Mouse (Mus musculus): ENCODE data around the gene Bcl2a1d.
"Not testable (repeated sequence)": the region's sequence is repeated elsewhere in the genome, so short reads cannot be mapped to it uniquely, and the experiment has no call there.

The Bcl2a1d gene

DNA sequence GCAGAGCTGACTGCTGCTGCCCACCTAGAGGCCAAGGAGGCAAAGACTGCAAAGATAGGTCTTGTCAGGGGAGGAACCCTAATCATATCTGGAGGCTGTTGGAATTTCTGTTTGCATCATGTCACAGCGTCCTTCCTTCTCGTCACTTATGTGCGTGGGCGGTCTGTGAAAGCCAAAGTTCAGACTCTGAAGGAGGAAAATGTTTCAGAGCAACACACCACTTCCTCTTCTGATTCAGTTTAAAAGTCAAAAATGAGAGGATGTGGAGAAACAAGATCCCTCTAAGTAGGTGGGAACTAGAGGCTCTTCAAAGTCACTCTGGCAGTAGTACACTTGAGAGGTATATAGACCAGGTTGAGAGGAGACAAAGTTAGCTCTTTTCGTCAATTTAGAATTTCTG is at the start of gene Bcl2a1d:
TSS of gene Bcl2a1d (minus strand) at position 187 of the 400 bp plus-strand sequence.
- DNase-seq: peak; percentile 89

- not testable (repeated sequence) for DNase-seq
Observed at GRCm38 (mm10) chr9:88770239-88770638, 38.5 kb upstream of the Bcl2a1d start.

DNA sequence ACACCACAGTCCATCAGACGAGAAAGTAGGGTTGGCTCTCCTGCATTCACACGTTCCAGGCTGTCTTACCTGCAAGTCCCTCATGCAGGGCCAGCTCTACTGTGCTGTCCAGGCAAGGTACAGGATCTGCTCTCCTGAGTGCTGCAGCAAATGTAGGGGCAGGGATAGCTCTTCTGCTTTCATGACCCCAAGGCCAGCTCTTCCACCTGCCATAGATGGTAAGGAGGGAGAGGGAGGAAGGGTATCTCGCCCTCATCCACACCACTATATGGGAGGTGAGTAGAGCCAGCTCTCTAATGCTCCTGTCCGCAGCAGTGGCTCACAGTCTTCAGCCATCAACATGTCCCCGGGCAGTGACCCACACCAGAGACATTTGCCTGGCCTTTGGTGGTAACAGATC is 37.8 kb upstream of the Bcl2a1d start:
- DNase-seq: peak; percentile 91

GRCm38 (mm10) chr9:88746687-88747086 is 15.0 kb upstream of the Bcl2a1d start:
- DNase-seq: not testable (repeated sequence)

DNA sequence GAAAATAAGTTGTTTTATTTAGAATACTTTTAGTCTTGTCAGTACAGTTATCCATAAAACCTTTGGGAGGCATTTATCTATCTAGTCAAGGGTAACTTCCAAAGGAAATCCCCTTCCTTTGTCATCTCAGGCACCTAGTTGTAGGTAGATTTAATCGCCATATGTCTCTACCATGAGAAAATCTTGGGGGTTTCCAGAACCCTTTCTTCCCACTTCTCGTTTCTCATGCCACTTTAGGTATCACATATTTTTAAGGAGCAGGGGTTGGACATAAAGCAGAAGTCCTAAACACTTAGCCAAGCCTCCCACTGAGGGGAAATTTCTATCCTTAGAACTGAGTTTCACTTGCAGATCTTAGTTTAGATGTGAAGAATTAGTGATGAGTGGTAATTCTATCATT is 14.3 kb upstream of the Bcl2a1d start:
- not testable (repeated sequence) for DNase-seq

DNA sequence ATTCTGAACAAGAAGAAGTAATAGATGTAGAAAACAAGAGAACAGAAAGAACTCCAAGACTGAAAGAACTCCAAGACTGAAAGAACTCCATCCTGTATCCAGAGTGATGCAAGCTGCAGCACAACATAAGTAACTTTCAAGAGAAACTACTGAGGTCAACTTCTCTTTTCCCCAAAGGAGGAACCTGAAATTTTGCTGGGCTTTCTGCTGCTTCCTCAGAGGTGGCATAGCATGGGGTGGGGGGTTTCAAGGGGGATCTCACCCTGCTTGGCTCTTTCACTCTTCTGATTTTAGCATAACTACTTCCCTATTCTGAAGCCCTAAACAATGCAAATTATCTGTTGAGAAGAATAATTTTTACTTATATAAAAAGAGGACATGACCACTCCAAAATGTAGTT is 3.6 kb upstream of the Bcl2a1d start:
- DNase-seq: not testable (repeated sequence)

GRCm38 (mm10) chr9:88733182-88733581 is 1.5 kb upstream of the Bcl2a1d start:
- not testable (repeated sequence) for DNase-seq

- not testable (repeated sequence) for DNase-seq
Observed at GRCm38 (mm10) chr9:88732334-88732733, 620 bp upstream of the Bcl2a1d start.

DNA sequence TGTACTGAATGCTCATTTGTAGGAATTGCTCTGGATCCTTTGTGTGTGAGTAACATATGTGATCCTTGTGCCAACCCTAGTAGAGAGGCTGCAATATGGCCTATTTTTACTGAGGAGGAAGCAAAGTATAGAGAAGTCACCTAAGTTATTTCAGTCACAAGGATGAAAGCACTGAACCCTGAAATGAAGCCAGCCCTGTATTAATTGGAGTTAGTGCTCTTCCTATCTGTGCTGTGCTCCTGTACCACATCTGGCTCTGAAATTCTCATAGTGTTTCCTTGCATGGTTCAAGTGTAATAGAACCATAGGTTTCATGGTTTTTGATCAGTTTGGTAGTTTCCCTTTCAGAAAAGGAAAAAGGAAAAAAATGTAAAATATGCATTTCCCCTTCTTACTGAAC is 3.4 kb downstream of the Bcl2a1d start:
- DNase-seq: not testable (repeated sequence)

- DNase-seq: not testable (repeated sequence)
Observed at GRCm38 (mm10) chr9:88721628-88722027, 10.1 kb downstream of the Bcl2a1d start.

GRCm38 (mm10) chr9:88719989-88720537 is 11.7 kb downstream of the Bcl2a1d start, which contains the start of gene Mthfsl:
Gene Mthfsl, minus strand, starts transcription at chr9:88720296.
- DNase-seq: peak; percentile 90

DNA sequence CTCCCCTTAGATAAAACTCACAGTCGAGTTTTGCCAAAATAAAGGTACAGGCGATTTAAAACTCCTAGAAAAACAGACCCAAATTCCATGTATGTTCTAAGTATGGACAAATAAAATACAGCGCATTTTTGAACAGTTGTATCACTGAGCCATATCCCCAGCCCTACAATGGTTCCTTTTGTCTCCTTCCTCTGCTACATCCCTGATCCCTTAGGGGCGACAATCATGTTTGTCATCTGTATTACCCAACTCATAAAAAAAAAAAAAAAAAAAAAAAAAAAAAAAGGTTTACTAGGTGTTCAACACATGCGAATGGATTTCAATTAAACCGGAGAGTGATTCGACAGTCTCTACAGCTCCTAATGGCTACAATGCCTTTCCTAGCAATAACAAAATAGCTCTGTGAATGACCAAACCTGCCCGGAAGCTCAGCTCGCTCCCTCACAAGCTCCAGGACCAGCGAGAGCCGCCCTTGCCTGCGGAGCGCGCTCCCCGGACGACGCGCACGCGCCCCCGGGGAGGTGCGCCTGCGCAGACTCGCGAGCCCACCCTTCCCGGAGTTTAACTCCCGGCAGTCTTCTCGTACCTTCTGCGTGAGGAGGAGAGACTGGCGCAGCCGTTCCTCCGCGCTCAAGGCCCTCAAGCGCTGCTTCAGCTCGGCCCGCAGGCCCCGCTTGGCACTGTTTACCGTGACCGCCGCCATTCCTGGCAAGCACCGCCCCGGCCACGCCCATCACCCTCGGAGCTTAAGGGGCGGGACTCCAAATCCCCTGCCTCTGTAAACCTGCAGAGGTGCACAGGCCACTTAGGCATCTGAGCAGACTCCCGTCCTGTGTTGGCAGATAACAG is 12.4 kb downstream of the Bcl2a1d start:
- DNase-seq: peak; percentile 97

- peak; percentile 80 for DNase-seq
Observed at GRCm38 (mm10) chr9:88718593-88718992, 13.1 kb downstream of the Bcl2a1d start.

DNA sequence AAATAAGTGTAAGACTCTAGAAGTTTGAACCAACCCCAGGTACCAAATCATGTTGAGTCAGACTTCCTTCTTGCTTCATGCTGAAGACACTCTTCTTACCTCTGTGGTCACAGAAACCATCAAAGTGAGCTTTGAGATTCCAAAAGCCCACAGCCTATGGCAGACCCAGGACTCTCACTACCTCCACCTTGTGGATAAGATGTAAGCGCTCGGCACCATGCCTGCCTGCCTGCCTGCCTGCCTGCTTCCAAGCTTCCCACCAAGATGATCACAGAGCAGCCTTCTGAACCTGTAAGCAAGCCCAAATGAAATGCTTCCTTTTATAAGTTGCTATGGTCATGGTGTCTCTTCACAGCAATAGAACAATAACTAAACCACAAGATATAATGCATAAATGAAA is 13.6 kb downstream of the Bcl2a1d start:
- DNase-seq: peak; percentile 89

GRCm38 (mm10) chr9:88714515-88714914 is 17.2 kb downstream of the Bcl2a1d start:
- DNase-seq: not testable (repeated sequence)

DNA sequence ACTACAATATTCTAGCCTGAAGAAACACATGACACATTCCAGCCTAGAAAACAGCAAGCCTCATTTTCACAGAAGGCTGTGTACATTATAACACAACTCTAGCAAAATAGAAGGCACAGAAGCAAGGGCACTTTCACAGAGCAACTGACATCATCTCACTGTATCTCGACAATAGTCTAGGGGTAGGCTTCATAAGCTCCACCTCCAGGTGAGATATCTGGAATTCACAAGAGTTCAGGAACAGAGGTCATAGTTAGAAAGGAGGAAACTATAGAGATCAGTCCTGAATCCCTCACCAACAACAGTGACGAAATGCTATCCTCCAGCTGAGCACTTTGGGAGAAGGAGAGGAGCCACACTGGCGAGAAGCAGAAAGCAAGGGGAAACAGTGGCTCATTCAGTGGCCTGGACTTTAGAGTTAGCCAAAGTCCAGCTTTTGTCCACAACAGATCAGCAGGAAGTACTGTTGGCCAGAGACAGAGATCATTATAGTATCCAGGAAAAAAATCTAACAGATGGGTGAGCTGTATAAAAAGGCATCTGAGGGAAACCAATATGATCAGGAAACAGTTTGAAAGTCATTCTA is 19.5 kb downstream of the Bcl2a1d start:
- DNase-seq: not testable (repeated sequence)

- DNase-seq: peak; percentile 89
Observed at GRCm38 (mm10) chr9:88710910-88711438, 20.7 kb downstream of the Bcl2a1d start.

- peak; percentile 84 for DNase-seq
Observed at GRCm38 (mm10) chr9:88710439-88710838, 21.3 kb downstream of the Bcl2a1d start.

DNA sequence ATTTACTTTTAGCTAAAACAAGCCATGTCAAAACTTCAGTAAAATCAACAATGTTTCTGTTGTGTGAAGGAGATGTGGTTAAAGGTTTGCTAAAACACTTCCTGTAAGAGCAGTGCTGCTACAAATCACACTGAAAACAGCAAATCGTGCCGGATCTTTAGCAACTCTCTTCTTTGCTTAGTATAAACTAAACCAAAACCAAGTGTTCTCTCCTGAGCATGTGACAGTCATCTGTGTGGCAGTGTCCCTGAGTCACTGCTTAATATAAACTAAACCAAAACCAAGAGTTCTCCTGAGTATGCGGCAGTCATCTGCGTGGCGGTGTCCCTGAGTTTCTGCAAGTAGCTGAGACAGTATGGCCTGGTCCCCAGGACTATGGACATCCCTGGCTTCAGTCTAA is 21.9 kb downstream of the Bcl2a1d start:
- peak; percentile 87 for DNase-seq

DNA sequence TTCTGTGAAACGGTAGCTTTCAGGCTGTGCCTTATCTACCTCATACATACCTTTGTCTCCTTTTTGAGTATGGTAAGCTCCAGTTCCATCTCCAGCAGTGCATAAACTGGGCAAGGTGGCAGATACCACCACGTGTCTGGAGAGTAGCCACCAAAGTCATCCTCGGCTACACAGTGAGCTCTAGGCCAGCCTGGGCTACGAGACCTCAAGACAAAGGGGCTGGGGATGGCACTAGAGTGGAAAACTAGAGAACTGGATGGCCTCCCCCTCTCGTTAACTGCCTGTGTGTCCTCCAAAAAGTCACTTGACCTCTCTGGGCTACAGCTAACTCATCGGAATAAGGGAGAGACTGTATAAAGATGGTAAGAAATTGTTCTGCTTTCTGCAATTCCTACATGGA is 22.4 kb downstream of the Bcl2a1d start:
- peak; percentile 93 for DNase-seq

DNA sequence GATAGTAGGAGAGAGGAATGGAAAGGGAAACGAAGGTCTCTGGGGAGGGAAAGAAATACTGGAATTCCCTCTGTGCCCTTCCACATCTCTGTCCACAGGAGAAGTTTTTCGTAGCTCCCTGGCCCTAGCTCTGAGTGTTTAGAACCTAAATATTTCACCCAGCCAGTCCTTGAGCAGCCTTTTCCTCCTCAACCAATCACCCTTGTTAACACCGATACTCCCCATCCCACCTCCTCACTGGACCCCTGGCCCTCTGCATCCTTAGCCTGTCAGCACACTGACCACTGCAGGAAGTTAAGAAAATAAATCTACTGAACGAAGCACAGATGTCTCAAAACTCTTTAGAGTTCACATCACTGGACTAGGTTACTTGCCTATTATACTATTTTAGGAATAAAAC is 25.0 kb downstream of the Bcl2a1d start:
- peak; percentile 87 for DNase-seq

GRCm38 (mm10) chr9:88705157-88705556 is 26.6 kb downstream of the Bcl2a1d start:
- DNase-seq: peak; percentile 91

- DNase-seq: not testable (repeated sequence)
Observed at GRCm38 (mm10) chr9:88698746-88699145, 33.0 kb downstream of the Bcl2a1d start.
